Mouse (Mus musculus) cerebellum, adult (tissue): ENCODE results near the gene Il10.

ENCODE experiments used
- ATAC-seq: cut with Nextera tagmentation; 2 replicates; pipeline ENCODE4 v1.9.2; 2017; ENCODE audit warnings: mild to moderate bottlenecking, moderate library complexity, mixed read lengths; ENCODE audit not compliant: insufficient number of reproducible peaks, low FRiP score, low TSS enrichment

Il10 gene

DNA sequence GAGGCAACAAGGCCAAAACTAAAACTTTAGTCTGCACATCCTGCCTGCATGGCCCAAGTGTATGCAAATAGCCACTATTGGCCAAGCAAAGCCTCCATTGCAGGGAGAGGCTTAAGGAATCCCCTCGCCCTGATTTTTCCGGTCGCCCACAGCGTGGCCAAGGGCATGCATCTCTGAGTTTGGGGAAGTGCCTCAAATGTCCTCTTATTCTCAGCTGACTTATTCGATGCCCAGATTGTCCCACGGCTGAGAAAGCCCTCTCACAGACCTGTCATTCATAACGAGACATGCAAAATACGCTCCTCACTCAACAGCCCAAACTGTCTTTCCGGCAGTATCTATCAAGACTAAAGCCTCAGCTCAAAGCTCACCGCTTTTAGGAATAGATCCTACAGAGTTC is 27.0 kb downstream of the Il10 start:
- ATAC-seq, result no peak

DNA sequence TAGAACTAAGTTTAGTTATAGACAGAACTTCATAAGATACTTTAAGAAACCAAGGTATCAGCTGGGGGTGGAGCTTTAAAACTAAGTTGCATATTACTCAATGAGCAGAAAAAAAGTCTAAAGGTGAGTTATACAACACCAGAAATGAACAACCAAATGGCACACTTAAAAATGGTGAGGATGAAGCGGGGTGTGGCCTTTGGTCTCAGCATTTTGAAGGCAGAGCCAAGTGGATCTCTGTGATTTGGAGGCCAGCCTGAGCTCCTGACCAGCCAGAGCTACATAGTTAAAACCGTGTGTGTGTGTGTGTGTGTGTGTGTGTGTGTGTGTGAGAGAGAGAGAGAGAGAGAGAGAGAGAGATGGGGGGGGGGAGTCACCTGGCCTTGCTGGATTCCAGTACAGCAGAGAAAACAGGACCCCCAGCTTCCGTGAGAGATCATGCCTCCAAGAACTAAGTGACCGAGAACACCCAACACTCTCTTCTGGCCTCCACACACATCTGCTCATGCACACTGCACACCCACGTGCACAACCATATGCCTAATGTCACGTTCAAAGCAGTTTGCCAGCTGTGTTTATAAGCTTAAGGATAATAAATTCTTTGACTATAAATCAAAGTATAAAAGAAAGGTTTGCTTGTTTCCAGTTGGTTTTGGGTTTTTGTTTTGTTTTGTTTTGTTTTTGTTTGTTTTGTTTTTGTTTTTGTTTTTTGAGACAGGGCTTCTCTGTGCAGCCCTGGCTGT is 28.6 kb downstream of the Il10 start:
- ATAC-seq, result no peak

DNA sequence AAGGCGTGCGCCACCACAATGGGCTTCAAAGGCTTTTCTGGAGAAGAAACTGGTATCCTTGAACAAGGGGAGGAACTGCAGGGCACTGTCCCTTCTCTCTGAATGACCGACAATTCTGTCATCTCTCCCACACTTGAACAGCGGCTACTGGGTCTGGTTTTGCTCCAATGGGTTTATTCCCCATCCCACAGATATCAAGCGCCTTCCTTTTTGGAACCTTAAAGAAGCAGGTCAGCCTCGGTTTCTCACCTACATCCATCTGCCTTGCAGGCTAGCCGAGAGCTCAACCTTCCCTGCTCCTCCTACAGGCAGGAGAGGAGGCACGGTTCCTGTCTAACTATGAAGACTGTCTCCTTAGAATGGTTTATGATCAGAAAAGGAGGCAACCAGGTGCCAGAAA is 29.3 kb downstream of the Il10 start:
- no peak for ATAC-seq

DNA sequence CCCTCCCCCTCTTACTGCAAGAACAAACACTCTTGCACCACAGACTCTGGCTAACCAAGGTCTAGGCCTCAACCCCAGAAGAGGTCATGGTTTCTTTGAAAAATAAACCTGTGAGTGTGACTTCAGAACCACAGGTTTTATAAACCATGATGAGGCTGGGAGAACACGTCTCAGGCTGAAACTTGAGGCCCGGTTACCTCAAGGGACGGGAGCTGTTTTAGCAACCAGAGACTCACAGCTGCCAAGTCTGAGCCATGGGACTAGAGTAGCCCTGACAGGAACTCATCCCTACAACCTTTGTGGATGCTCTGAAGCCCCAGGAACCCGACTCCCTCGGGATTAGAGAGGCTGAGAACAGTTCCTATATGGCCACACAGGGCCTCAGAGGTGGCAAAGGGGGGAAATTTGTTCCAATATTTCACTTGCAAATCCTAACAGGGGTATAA is 29.7 kb downstream of the Il10 start:
- no peak for ATAC-seq

DNA sequence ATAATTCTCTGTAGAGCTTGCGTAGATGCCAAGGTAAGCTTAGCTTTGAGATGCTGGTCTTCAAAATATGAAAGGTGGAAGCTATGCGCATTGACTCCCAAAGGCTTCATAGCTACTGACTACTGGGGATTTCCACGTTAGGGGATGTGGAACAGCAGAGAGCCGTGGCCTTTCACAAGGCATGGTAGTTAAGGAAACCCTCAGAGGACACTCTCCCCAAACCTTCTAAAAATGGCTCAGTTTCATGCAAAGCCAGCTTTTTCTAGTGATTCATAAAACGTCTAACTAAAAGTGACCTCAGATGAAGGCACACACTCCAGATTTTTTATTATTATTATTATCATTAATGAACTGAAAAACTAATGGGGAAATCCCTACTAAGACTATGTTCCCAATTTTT is 30.4 kb downstream of the Il10 start:
- no peak for ATAC-seq

DNA sequence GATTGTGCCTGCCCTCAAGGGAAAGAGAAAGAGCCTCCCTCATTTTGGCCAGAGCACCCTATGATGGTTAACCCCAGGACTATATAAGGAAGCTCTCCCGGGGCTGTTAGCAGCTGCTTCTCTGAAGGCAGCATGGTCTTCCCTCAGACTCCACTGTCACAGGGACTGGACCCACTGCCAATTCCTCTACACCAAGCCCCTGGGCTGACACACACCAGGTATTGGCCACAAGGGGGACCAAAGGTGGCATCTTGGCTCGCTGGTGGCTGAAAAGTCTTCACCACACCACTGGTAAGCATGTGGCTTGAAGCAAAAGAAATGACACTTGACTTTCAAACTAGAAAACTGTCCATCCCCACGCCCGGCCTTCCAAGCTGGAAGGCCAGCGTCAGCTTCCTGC is 31.0 kb downstream of the Il10 start:
- ATAC-seq, result no peak

DNA sequence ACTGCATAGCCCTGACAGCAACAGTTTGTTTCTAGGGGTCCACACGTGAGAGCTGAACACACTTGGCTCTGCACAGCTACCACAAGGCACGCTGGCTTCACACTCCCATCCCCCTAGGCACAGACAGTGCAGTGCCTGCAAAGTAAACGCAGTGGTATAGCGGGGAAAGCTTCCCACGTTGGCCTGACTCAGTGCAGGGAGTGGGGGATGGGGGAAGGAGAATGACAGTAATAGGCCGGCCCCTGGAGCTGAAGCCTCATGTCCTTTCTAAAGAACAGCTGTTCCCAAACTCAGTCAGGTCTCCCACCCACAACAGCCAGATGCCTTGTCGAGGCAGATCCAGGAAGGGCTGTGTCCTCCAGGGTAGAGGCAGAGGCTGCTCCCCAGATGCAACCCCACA is 31.4 kb downstream of the Il10 start:
- ATAC-seq, result no peak

DNA sequence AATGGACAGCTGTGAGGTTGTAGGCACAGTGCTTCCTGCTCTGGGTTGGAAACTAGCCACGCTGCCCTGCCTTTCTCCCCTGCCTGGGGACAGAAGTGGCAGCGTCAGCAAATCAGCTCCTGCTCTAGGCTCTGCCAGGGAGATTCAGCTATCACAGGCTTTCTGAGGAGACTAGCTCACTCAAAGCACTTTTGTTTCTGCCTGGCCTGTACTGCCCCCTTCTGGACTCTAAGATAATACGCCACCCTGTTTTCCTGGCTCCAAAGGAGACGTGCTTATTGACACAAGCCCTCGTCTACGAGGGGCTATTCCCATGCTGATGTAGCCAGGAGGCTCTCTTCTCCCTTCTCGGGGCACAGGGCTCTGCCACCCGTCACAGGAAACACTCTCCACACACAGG is 33.6 kb downstream of the Il10 start:
- peak; percentile 56 for ATAC-seq

DNA sequence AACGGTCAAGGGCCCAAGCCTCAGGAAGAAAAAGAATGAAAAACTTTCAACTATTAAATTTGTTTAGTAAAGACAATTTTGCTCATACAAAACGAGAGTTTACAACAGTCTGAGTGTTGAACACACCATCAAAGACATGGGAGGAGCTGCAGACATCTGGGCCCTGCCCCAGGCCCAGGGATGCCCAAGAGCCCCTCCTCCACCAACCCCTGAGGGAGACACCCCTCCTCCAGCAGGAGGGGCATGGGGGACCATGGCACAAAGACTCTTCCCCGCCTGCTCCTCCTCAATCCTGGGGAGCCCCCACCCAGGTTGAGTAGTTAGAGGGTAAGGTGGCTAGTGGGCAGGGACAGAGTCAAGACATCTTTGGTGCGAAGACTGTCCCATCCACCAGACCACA is 34.0 kb downstream of the Il10 start:
- ATAC-seq, result no peak

DNA sequence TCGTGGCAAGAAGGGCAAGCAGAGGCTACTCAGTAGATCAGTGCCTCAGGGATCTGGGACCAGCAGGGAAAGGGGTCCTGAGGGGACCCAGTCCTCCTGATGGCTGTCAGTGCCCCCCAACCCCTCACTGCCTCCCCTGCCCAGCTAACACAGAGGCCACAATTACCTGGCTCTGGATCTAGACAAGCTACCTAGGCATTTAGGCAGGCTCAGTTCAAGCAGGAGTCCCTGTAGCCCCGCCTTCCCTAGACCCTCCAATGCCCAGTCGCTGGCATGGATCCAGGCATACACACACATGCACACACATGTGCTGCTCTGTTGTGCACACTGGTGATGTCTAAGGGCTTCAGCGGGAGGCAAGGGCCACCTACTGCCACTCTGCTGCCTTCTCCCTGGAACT is 34.6 kb downstream of the Il10 start:
- ATAC-seq, result no peak

DNA sequence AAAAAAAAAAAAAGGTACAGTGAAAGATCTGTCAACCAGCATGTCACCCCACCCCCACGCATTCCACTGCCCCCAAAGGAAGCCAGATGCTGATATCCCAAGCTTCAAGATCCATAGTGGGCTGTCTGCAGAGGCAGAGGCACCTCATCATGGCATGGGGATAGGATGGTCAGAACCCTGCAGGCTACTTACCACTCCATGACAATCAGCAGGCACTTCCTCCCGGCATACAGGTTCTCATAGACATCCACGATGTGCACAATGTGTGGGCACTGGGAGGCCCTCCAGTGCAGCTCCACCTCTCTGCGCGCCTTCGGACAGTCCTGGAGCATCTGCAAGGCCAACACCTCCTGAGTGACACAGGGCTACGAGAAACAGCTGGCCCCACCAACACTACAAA is 38.8 kb downstream of the Il10 start:
- no peak for ATAC-seq

DNA sequence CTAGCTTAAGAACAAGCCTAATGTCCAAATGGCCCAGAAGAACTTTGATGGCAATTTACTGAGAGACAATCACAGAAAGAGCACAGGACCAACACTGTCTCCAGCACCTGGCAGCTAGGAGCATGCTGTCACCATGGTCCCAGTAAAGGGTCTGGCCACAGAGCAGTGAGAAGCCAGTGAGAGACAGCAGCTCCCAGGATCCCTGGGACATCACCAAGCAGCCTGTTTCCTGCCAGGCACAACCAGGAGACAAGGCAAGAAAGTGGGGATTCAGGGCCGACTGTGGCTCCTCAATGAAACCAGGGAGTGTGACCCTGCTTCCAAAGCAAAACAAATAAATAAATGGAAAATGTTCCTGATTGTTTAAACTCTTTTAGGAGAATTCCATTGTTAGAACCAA is 39.8 kb downstream of the Il10 start:
- ATAC-seq, result no peak

DNA sequence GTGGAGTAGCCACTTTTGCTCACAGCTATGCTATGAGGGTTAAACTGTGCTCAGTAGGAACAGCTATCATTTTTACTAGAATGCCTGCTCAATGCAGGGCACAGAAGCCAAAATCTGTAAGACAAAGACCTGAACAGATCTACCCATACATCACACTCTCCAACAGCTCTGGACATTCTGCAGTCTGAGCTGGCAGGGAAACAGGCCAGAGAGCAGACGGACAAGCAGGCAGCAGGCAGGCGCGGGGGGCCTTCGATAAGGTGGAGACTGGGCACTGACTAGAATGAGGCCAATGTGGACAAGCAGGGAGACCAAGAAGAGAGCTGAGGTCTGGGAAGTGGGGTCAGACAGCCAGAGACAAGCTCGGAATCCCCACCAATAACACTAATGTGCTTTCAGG is 40.2 kb downstream of the Il10 start:
- no peak for ATAC-seq

DNA sequence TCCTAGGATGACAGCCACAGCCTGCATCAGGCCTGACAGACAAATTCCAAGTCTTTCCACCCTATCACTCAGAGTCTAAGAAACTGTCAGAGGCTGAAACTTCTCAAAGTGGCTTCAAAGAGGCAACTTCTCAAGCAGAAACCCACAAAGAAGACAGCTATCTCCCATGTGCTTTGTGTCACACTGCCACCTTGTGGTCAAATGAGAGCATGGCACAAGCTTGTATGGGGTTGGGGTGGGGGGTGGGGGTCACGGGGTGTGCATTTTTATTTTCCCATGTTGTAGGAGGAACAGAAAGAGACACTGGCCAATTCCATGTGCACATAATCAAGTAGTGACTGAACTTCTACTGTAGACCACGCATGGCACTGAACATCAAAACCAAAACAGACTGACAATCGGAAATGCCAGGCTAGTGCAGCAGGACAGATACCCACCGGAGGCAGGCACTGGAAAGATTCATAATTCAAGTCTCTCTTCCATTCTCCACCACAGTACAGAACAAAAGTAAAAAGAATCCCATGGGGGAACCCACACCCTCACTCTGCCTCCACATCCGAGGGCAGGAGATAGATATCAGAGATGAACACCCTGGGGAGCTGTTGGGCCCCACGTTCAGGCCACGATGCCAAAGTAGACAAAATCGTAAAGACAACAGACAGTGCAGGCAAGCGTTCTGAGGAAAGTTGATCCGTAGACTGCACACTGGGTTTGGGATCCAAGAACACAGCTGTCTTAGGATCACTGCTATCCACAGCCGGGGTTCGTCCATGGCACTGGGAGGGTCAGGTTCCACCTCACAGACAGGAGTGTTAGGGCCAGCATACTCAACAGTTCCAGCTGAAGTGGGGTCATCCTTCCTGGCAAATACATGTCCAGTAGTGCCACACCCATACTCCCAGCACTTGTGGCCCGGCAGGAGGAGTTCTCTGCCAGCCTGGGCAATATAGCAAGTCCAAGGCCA is 40.9 kb downstream of the Il10 start:
- no peak for ATAC-seq

DNA sequence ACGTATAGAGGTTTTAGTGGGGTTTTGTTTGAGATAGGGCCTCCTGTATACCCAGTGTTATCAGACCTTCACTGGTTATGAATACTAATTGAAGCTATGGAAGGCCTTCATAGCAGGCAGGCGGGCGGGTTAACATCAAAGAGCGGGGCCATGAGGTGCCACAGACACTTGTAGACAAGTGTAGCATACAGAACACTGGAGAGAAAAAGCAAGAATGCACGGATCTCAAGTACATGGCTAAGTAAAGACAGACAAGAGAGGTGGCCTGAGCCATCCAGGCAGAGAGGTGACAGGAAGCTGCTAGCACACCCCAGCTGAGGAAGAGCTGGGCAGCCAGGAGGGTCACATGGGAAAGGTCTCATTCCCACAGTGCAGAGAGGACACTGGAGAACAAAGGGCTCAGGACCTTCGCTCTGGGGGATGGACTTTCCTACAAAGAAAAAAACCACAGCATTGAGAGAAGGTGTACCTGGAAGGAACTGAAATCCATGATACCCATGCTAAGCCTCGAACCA is 42.2 kb downstream of the Il10 start:
- ATAC-seq, result no peak

DNA sequence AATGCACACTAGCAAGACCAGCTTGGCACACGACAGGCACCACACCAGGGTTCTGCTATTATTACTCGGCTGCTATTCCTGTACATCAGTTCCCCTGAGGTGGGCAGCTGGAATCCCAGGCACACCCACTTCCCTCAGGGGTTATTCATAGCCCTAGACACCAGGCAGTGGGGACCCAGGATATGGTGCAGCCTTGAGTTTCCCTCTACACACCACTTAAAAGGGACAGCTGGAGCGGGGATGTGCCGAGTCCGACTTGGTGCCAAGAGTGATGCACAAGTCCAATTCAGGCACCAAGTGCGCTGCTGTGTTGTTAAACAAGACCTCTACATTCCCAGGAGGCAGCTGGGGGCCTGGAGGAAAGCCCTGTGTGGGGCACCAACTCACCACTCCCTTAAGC is 43.2 kb downstream of the Il10 start:
- ATAC-seq, result no peak

DNA sequence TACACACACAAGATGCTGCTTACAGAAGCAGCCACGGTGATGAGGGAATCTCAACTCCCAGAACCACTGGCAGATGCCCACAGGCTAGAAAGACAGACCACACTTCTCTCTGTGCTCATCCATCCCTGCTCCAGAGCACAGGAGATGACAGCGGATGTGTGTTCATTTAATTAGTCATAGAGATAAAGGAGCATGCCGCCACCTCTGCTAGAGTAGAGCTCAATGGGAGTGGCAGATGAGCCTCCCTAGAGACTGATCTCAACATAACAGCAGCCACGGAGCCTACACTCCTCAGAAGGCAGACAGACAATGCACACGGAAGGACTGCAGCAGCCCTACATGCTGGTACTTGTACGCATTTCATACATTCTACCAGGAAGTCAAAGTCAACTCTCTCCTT is 44.6 kb downstream of the Il10 start:
- no peak for ATAC-seq

DNA sequence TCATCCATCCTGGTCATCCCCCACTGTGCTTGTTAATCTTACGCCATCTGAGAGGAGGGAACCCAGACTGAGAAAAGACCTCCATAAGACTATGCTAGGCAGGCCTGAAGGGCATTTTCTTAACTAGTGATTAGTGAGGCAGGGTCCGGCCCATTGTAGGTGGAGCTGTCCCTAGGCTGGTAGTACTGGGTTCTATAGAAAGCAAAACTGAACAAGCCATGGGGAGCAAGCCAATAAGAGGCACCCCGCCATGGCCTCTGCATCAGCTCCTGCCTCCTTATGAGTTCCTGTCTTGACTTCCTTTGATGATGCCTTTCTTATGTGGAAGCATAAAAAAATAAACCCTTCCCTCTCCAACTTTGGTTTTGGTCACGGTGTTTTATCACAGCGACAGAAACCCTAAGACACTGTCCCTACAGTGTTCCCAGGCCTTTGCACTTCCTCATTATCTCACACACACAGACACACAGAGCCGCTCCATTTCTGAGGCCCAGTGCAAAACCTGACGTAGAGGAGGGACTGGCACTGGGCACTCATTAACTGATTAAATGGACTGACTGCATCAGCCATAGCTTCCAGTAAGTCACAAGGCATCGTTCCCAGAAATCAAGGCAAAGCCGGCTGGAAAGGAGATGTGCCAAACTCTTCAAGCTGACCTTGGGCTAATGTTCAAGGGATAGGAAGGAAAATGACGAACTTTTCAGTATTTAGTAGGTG is 48.5 kb downstream of the Il10 start:
- no peak for ATAC-seq

DNA sequence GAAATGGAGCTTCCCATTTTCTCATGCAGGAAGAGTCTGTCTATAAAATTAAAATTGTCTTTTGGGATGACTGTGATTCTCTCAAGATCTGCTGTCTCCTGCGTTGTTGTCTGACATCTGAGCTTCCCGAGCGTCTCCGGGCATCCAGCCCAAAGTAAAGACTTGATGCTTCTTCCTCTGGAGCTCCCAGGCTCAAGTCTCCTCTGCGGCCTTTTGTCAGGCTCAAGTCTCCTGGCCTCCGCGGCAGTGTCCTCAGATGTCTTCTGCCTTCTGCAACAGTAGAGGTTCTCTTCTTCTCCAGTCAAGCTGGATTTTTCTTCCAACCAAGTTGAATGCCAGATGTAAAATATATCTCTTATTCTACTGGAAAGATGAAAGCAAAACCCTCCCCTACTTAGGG is 49.4 kb downstream of the Il10 start:
- ATAC-seq, result no peak

DNA sequence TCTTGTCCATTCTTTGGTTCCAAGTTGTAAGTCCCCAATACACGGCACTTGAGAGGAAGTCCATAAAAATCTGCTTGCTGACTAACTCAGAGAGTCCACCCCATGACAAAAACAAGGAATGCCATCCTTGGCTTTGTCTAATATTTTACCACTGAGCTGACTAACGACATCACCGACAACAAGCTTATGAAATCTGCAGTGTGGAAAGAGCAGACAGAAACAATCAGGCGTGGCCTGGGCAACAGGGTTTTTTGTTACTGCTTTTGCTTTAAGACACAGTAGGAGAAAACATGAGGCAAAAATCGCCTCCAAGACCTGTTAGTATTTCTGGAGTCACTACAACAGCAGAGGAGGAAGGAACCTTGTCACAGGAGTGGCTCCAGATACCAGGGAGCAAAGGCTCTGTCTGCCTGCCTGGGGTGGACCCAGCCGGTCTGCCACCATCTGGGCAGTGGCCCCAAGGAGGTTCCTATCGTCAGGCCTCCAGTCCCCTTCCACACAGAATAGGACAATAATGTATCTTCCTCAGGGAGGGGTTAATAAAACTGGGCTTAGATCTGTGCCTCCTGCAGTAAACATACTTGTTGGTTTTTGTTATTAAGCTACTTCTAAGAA is 52.8 kb downstream of the Il10 start:
- ATAC-seq, result no peak
